Mouse (Mus musculus) left cerebral cortex, postnatal 10 days (tissue): ENCODE data around the gene 1700001C02Rik. TPM values are rescaled to one million over a fixed set of nuclear protein-coding genes. Genes with fewer than 3 reads are reported as not detected.

ENCODE experiments used
- DNase-seq, 2 experiments: peaks; one replicate each; pipeline ENCODE4 v3.0.0; 2021 to 2022; ENCODE audit warnings: low spot score in 2 of 2, mixed read lengths in 1 of 2; ENCODE audit errors: extremely low spot score in 1 of 2
- intact Hi-C: fragments of 180-260 bp; cut with DNase I; formaldehyde crosslinking; loops from one replicate; pipeline ENCODE4 v1.15.1; 2025
- total RNA-seq, 2 experiments: library from RNA; stranded (reverse); gene quantifications; 2 replicates each; pipeline ENCODE4 v1.2.3; 2021

Gene 1700001C02Rik
- not detected for total RNA-seq

GRCm38 (mm10) chr5:30465861-30466260, at the start of gene 1700001C02Rik:
1700001C02Rik (plus strand) TSS chr5:30466047.
- intact Hi-C loops: no loop called here
- peak in 1 of 2 experiments; percentile 54 for DNase-seq

DNA sequence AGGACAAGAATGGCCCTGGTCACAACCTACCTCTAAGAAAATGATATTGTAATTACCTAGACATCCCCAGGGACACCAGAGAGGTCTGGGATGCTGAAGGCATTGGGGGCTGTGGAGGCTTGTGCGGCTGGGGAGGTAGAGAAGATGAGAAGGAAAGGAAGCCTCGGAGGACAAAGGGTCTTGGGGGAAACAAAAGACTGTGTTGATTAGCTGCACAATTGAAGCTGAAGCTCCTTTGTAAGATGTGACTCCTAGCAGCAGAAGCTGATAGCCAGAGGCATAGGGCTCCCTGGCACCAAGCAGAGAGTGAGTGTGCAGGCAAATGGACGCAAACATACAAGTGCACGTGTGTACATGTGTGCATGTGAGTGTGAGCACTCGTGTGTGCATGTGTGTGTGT, 49.2 kb upstream of the 1700001C02Rik start:
- intact Hi-C loops: no loop called here
- DNase-seq: no peak

- no peak for DNase-seq
- intact Hi-C loops: loop anchor here (2.0 kb wide), 1 partner anchor 56 kb away; no protein-coding TSS in a partner anchor
Measured at GRCm38 (mm10) chr5:30423121-30423520, 42.7 kb upstream of the 1700001C02Rik start.

DNA sequence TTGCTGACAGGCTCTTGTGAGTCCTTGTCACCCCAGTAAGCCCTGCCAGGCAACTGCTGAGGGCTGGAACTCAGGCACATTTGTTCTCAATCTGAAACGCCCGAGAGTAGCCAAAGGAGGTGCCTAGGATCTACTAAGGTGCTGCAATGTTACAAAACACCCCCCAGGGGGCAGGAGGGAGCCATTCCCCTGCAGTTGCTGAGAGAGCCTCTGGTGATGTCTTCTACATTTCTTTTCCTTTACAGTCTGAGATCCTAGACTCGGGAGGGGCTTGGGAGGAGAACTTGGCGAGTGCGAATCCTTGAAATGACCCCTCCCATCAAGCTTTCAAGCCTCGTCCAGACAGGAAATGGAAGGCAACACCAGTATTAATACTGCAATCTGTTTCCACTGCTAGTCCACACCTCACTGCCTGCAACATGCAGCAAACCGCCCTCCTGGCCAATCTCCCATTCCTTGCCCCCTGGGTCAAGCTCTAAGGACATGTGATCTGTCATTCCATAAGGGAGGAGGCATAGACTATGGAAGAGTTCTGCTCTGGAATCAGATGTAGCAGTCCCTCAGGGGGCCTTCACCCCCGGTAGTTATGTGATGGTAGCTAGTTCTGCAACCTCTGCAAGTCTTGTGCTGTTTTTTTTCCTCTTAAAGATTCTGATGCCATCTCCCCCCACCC, 42.1 kb upstream of the 1700001C02Rik start:
- intact Hi-C loops: loop anchor here (2.0 kb wide), 1 partner anchor 55 kb away; no protein-coding TSS in a partner anchor
- DNase-seq: peak; percentile 13 to 61

GRCm38 (mm10) chr5:30427406-30427805, 38.4 kb upstream of the 1700001C02Rik start:
- DNase-seq: no peak
- intact Hi-C loops: no loop called here

DNA sequence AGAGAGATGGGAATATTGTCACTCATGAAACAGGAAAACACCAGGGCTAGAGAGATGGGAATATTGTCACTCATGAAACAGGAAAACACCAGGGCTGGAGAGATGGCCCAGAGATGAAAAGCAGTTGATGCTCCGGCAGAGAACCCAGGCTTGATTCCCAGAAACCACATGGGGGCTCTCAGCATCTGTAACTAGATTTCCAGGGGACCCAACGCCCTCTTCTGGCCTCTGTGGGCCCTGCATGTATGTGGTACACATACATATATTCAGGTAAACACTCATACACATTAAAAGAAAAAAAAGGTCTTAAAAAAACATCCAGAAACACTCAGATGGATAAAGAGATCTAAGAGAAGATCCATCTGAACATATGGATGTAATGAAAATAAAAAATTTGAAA, 26.9 kb upstream of the 1700001C02Rik start:
- no peak for DNase-seq
- intact Hi-C loops: no loop called here

GRCm38 (mm10) chr5:30440308-30440906, 25.4 kb upstream of the 1700001C02Rik start:
- DNase-seq: no peak
- intact Hi-C loops: no loop called here

DNA sequence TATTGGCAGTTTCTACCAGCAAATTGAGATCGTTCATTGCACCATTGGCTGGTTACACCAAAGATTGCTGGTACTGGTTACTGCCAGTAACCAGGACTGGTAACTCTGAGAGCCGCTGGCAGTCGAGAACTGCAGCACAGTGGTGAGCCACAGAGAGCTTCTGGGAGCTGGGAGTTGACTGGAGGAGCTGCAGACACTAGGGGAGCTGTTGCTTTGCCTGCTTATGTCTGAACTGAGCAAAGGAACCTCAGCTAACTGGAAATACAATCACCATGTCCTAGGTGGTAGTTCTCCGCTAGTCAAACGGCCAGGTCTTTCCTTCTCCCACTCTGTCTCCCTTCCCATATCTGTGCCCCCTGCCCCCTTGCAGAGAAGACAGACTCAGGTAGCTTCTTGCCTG, 23.7 kb upstream of the 1700001C02Rik start:
- intact Hi-C loops: no loop called here

DNA sequence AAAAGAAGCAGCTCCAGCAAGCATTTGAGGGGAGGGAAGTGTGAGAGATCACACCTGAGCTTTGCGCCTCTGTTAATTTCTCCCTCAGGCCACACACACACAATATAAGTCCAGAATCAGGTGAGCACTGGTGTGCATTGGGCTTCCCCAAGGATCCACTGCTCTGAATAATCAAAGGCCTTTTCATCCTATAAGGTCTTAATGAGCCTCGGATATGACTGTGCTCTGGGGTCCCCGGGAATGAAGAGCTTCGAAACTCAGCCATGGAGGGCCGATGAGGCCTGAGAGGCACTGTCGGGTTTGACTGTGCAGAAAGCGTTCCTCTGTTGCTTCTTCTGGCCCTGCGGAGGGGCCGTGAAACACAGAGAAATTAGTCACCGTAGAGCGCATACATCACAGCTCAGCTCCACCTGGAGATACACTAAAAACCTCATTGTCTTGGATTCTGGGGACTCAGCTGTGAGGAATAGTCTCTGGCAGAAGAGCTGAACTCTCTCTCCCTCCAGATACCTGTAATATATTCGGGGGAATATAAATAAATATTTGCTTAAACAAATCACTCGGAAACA, 21.4 kb upstream of the 1700001C02Rik start:
- intact Hi-C loops: no loop called here
- DNase-seq: no peak

More for the DNA sequence above, 23.7 kb upstream of the 1700001C02Rik start:
- DNase-seq: no peak

GRCm38 (mm10) chr5:30456056-30456455, 9.8 kb upstream of the 1700001C02Rik start:
- DNase-seq: peak in 1 of 2 experiments; percentile 28
- intact Hi-C loops: no loop called here

GRCm38 (mm10) chr5:30460155-30460554, 5.7 kb upstream of the 1700001C02Rik start:
- intact Hi-C loops: no loop called here
- peak in 1 of 2 experiments; percentile 35 for DNase-seq

- intact Hi-C loops: no loop called here
- peak; percentile 71 to 87 for DNase-seq
Measured at GRCm38 (mm10) chr5:30461821-30462220, 4.0 kb upstream of the 1700001C02Rik start, which contains the start of gene Otof. Otof (minus strand) TSS chr5:30461932.

GRCm38 (mm10) chr5:30466315-30466714, 468 bp downstream of the 1700001C02Rik start:
- intact Hi-C loops: no loop called here
- peak in 1 of 2 experiments; percentile 45 for DNase-seq

DNA sequence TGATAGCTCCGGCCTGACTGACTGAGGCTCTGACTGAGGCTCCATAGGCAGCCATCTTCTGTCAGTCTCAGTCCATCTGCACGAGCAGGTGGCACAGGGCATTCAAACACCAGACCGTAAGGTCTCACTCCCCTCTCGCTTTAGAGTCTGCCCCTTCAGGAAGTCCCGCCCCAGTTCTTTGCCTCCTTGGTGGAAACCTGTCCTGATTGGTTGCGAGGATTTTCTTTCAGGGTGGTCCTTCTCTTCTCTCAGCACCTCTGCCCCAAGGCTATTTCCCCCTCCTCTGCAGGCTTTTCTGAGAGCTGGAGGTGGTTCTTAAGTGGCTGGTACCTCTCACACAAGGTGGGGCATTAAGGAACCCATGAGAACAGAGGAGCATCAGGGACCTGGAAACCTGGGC, 4.6 kb downstream of the 1700001C02Rik start:
- intact Hi-C loops: no loop called here

DNA sequence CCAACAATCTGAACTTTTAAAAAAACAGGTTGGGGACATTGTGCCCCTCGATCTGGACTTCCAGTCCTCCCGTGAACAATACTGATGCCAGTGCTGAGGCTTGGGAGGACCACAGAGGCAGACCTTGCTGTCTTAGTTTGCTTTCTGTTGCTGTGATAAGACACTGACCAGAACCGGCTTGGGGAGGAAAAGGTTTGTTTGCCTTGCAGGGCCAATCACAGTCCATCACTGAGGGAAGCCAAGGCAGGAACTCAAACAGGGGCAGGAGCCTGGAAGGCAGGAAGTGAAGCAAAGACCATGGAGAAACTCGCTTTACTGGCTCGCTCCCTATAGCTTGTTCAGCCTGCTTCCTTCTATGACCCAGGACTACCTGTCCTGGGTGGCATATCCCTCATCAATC, 6.3 kb downstream of the 1700001C02Rik start:
- intact Hi-C loops: no loop called here
- DNase-seq: no peak

More for the DNA sequence above, 4.6 kb downstream of the 1700001C02Rik start:
- no peak for DNase-seq

DNA sequence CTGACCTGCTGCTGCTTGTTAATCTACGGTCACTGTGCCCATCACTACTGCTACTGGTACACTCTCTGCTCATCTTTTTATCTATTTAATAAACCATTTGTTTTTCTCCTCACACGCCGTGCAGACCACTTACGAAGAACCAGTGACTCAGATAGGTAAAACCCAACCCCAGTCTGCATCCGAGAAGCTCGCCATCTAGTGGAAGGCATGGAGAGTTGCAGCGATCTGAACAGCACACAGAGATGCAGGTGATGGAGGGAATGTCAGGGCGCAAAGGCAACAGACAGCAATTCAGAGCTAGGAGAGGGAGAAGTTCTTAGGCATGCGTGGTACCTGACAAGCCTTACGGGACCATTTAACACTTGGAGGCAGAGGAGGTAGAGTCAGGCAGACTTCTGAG, 10.7 kb downstream of the 1700001C02Rik start:
- DNase-seq: no peak
- intact Hi-C loops: no loop called here

- intact Hi-C loops: loop anchor here (5.0 kb wide), 2 partner anchors 90 to 265 kb away; no protein-coding TSS in a partner anchor
- peak; percentile 58 to 75 for DNase-seq
Measured at GRCm38 (mm10) chr5:30482319-30482718, 16.5 kb downstream of the 1700001C02Rik start.

- no peak for DNase-seq
- intact Hi-C loops: loop anchor here (5.0 kb wide), 2 partner anchors 91 to 266 kb away; no protein-coding TSS in a partner anchor
Measured at GRCm38 (mm10) chr5:30483533-30483932, 17.7 kb downstream of the 1700001C02Rik start.

DNA sequence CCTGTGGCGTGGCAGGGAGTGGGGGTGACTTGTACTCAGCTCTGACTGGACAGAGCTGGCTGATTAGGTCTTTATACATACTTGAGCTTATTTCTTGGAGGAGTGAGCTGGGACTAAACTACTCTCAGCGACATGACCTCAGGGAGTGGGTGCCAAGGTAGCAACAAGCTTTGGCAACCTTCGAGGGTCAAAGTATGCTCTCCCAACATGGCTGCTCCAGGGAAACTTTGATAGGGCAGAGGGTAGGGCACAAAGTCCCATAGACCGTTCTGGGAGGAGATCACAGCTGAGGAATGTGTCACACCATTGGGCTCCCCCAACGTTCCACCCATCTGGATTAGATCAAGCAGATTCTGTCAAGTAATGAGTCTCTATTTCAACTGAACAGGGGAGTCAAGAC, 18.7 kb downstream of the 1700001C02Rik start:
- intact Hi-C loops: loop anchor here (5.0 kb wide), 2 partner anchors 92 to 267 kb away; no protein-coding TSS in a partner anchor
- DNase-seq: no peak

- intact Hi-C loops: no loop called here
- no peak for DNase-seq
Measured at GRCm38 (mm10) chr5:30485136-30485535, 19.3 kb downstream of the 1700001C02Rik start.
